13 mouse cellular contexts compared by ENCODE assay signal in genomic region chr9:7805101-7805506, GRCm38 (mm10). TPM values are rescaled to one million over a fixed set of nuclear protein-coding genes. Genes with fewer than 3 reads are reported as not detected.
DNase-seq lines count a peak whose midpoint lies in the region; ATAC-seq lines count a peak whose summit lies in the region.
"Had no signal": no experiment of that assay in that cellular context is flagged by ENCODE, and none has a peak within 500 bp of the region (broad histone marks: within the 10 kb centered on the region; RNA-seq: fewer than 3 reads in every experiment).

No protein-coding gene starts in this region.

- DNase-seq in heart, postnatal 4 days, result no peak
- peak; percentile 37 for DNase-seq in thymus, postnatal 0 days (ENCODE audit: low spot score)
- DNase-seq in thymus, postnatal 36 days, result no peak
- no peak for DNase-seq in right cerebral cortex, adult 2 months (ENCODE audit: low spot score in 2 of 2)
- DNase-seq in urinary bladder, postnatal 14 days (ENCODE audit: low spot score), result no peak
- DNase-seq in lung, postnatal 10 days, result no peak
- DNase-seq: cerebellum, adult 8-10 months; kidney, postnatal 36 days had no signal

- no peak overlapping the region for H3K9ac ChIP-seq in heart, embryonic 12.5 days
- H3K9ac ChIP-seq in intestine, embryonic 16.5 days (ENCODE audit: low read depth, low read length), result no peak overlapping the region
- H3K9ac ChIP-seq: embryonic facial prominence, embryonic 12.5 days had no signal

- H3K9me3 ChIP-seq in heart, embryonic 12.5 days (replicated peaks), result no peaks in the 10 kb centered on the region
- no peaks in the 10 kb centered on the region for H3K9me3 ChIP-seq in intestine, embryonic 16.5 days (ENCODE audit: control insufficient read depth, low read length)
- H3K9me3 ChIP-seq: embryonic facial prominence, embryonic 12.5 days had no signal

- H3K27me3 ChIP-seq in heart, embryonic 12.5 days (replicated peaks), result no peaks in the 10 kb centered on the region
- no peaks in the 10 kb centered on the region for H3K27me3 ChIP-seq in intestine, embryonic 16.5 days (replicated peaks; ENCODE audit: control insufficient read depth, insufficient read depth, low read length)
- H3K27me3 ChIP-seq: CH12.LX; embryonic facial prominence, embryonic 12.5 days had no signal

- ATAC-seq in heart, embryonic 12.5 days (ENCODE audit: insufficient number of reproducible peaks, low FRiP score), result no peak
- ATAC-seq in intestine, embryonic 16.5 days, result peak; percentile 71

- H3K4me3 ChIP-seq in heart, embryonic 12.5 days, result no peak overlapping the region
- no peak overlapping the region for H3K4me3 ChIP-seq in intestine, embryonic 16.5 days (ENCODE audit: low read length)
- H3K4me3 ChIP-seq: embryonic facial prominence, embryonic 12.5 days had no signal

- H3K27ac ChIP-seq in heart, embryonic 12.5 days (ENCODE audit: poor library complexity, severe bottlenecking), result no peak overlapping the region
- H3K27ac ChIP-seq in intestine, embryonic 16.5 days (ENCODE audit: low read length), result no peak overlapping the region
- H3K27ac ChIP-seq: embryonic facial prominence, embryonic 12.5 days; macrophage had no signal

- no peaks in the 10 kb centered on the region for H3K4me1 ChIP-seq in heart, embryonic 12.5 days (replicated peaks)
- H3K4me1 ChIP-seq in intestine, embryonic 16.5 days (ENCODE audit: control insufficient read depth, insufficient read depth, low read length), result no peaks in the 10 kb centered on the region
- H3K4me1 ChIP-seq: embryonic facial prominence, embryonic 12.5 days had no signal

- H3K4me2 ChIP-seq in heart, embryonic 12.5 days, result peak overlapping the region; percentile 41
- H3K4me2 ChIP-seq in intestine, embryonic 16.5 days (ENCODE audit: low read depth, low read length), result no peak overlapping the region
- H3K4me2 ChIP-seq: embryonic facial prominence, embryonic 12.5 days had no signal

- H3K36me3 ChIP-seq in heart, embryonic 12.5 days, result no peaks in the 10 kb centered on the region; the same call in 1 of the 2 replicates
- no peaks in the 10 kb centered on the region for H3K36me3 ChIP-seq in intestine, embryonic 16.5 days (ENCODE audit: control insufficient read depth, insufficient read depth, low read length)
- H3K36me3 ChIP-seq: embryonic facial prominence, embryonic 12.5 days had no signal

- 59% methylated on average over 5 of the region's 5 CpGs for WGBS in heart, embryonic 12.5 days
- WGBS in intestine, embryonic 16.5 days, result 59% methylated on average over 4 of the region's 5 CpGs

RNA-seq across cellular contexts. Expression of gene Birc2, which starts 31.8 kb away (rescaled TPM):
- 26.0 and 28.2 TPM in 2 replicates for polyA plus RNA-seq in heart, embryonic 12.5 days (2016; fragmentation: Nextera tagmentation; extraction: Ambion mirVana)
- 10 to 100 TPM; 20.8 to 23.5 TPM for total RNA-seq in heart, postnatal 4 days (2021)
- polyA plus RNA-seq in thymus, postnatal 0 days (2015; fragmentation: Nextera tagmentation; extraction: Ambion mirVana), result 60.0 and 60.6 TPM in 2 replicates
- 26.9 and 27.6 TPM in 2 replicates for polyA plus RNA-seq in intestine, embryonic 16.5 days (2015; fragmentation: Nextera tagmentation; extraction: Ambion mirVana)

RNA-seq across cellular contexts. Expression of gene Tmem123, which starts 41.3 kb away (rescaled TPM):
- 119 and 125 TPM in 2 replicates for polyA plus RNA-seq in heart, embryonic 12.5 days (2016; fragmentation: Nextera tagmentation; extraction: Ambion mirVana)
- 10 to 100 TPM; 62.0 to 67.2 TPM for total RNA-seq in heart, postnatal 4 days (2021)
- polyA plus RNA-seq in thymus, postnatal 0 days (2015; fragmentation: Nextera tagmentation; extraction: Ambion mirVana), result 114 and 125 TPM in 2 replicates
- polyA plus RNA-seq in intestine, embryonic 16.5 days (2015; fragmentation: Nextera tagmentation; extraction: Ambion mirVana), result 61.6 and 62.1 TPM in 2 replicates
